ENCODE assay signal across 27 mouse cellular contexts in the genomic region with DNA sequence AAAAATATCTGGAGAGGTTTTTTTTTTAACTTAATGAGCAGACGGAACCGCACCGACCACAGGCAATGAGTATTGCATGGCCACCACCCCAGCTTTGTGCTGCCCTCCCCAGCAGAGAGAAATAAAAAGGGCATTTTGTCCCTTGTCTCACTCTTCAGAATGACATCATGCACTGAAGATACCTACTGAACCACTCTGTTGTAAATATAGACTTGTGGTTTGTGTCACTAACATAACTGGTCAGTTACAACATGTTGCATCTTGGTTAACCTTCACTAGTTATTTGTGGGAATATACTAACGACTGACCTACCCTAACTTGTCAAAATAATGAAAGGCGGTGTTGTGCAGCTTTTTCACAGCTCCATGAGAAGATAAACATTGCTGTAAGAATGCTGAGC.
"Had no signal": no experiment of that assay in that cellular context is flagged by ENCODE, and none has a peak within 500 bp of the region (broad histone marks: within the 10 kb centered on the region; RNA-seq: fewer than 3 reads in every experiment).

No protein-coding gene starts in this region.

- H3K36me3 ChIP-seq: embryonic facial prominence, embryonic 10.5 days; embryonic facial prominence, embryonic 12.5 days; embryonic facial prominence, embryonic 13.5 days; embryonic facial prominence, embryonic 15.5 days; forebrain, embryonic 10.5 days; forebrain, embryonic 12.5 days; forebrain, embryonic 15.5 days had no signal

- H3K4me2 ChIP-seq: embryonic facial prominence, embryonic 12.5 days; embryonic facial prominence, embryonic 13.5 days; embryonic facial prominence, embryonic 15.5 days; forebrain, embryonic 12.5 days; forebrain, embryonic 13.5 days; forebrain, embryonic 15.5 days had no signal

- DNase-seq: cerebellum, adult 8-10 months; cerebellum, adult 9-10 months; cerebellum, adult 9-11 months; cerebellum, postnatal 10 days; cerebellum, postnatal 14 days; cerebellum, postnatal 25 days; cerebellum, postnatal 36 days; embryo, embryonic 11 days; forebrain, postnatal 0 days; gastrocnemius, adult 2 months; gastrocnemius, postnatal 10 days; gastrocnemius, postnatal 14 days; gastrocnemius, postnatal 25 days; gastrocnemius, postnatal 36 days; heart, adult 18-20 months; heart, adult 2 months had no signal

- H3K4me3 ChIP-seq: embryonic facial prominence, embryonic 10.5 days; embryonic facial prominence, embryonic 12.5 days; embryonic facial prominence, embryonic 13.5 days; embryonic facial prominence, embryonic 15.5 days; erythroblast, embryonic 14.5 days; forebrain, embryonic 10.5 days; forebrain, embryonic 12.5 days; forebrain, embryonic 13.5 days; forebrain, embryonic 15.5 days; gastrocnemius, adult 2 months; heart, adult 2 months had no signal

- ATAC-seq: forebrain, embryonic 13.5 days; forebrain, embryonic 14.5 days; forebrain, embryonic 15.5 days; forebrain, embryonic 16.5 days; forebrain, postnatal 0 days had no signal

- H3K27me3 ChIP-seq: embryonic facial prominence, embryonic 12.5 days; embryonic facial prominence, embryonic 13.5 days; embryonic facial prominence, embryonic 15.5 days; forebrain, embryonic 12.5 days; forebrain, embryonic 13.5 days; forebrain, embryonic 15.5 days had no signal

- H3K27ac ChIP-seq: embryonic facial prominence, embryonic 10.5 days; embryonic facial prominence, embryonic 12.5 days; embryonic facial prominence, embryonic 13.5 days; embryonic facial prominence, embryonic 15.5 days; forebrain, embryonic 10.5 days; forebrain, embryonic 12.5 days; forebrain, embryonic 13.5 days; forebrain, embryonic 15.5 days; gastrocnemius, adult 2 months; heart, adult 2 months had no signal

- H3K9me3 ChIP-seq: embryonic facial prominence, embryonic 10.5 days; embryonic facial prominence, embryonic 12.5 days; embryonic facial prominence, embryonic 13.5 days; embryonic facial prominence, embryonic 15.5 days; forebrain, embryonic 10.5 days; forebrain, embryonic 12.5 days; forebrain, embryonic 13.5 days; forebrain, embryonic 15.5 days had no signal

- H3K9ac ChIP-seq: embryonic facial prominence, embryonic 12.5 days; embryonic facial prominence, embryonic 13.5 days; embryonic facial prominence, embryonic 15.5 days; forebrain, embryonic 12.5 days; forebrain, embryonic 13.5 days; forebrain, embryonic 15.5 days; forebrain, postnatal 0 days had no signal

- H3K4me1 ChIP-seq: embryonic facial prominence, embryonic 10.5 days; embryonic facial prominence, embryonic 12.5 days; forebrain, embryonic 12.5 days; forebrain, embryonic 15.5 days had no signal
